Mouse (Mus musculus) cerebellum, adult 2 months (tissue): ENCODE data around the gene Fam76a.

ENCODE experiments used
- CTCF ChIP-seq: fragments of 200-500 bp; IDR thresholded peaks from 2 replicates; pipeline ENCODE4 v1.5.1; 2011; ENCODE audit warnings: low read depth, mild to moderate bottlenecking, control low read depth, low read length, moderate library complexity, borderline replicate concordance; ENCODE audit not compliant: insufficient read depth
- POLR2A ChIP-seq: fragments of 200-500 bp; IDR thresholded peaks from 2 replicates; pipeline ENCODE4 v1.6.1; 2011; ENCODE audit warnings: low read length, control low read depth, borderline replicate concordance; ENCODE audit not compliant: insufficient read depth

DNA sequence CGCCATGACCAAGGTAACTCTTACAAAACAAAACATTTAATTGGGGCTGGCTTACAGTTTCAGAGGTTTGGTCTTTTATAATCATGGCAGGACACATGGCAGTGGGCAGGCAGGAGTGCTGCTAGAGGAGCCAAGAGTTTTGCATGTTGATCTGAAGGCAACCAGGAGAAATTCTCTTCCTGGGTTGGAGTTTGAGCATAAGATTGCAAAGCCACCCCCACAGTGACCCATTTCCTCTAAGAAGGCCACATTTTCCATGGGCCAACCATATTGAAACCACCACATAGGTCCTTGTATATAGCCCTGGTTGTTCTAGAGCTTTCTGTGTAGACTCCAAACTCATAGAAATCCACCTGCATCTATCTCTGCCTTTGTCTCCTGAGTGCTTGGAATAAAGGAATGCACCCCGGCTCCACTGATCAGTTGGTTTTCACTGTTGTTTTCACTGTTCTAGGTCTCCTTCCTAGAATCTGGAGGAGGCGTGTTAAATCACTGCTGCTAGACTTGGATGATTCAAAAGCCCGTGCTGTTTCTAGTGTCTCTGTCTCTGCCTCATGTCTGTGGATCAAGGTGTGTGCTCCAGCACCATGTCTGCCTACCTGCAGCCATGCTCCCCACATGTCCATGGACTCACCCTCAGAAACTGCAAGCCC is 10.5 kb upstream of the Fam76a start:
- TF ChIP-seq POLR2A (no peak), CTCF (no peak)
